Mouse (Mus musculus) CD4-positive naive resting alpha-beta T cell, adult 76 days (primary cell): ENCODE results near the gene Kif18b. TPM values are rescaled to one million over a fixed set of nuclear protein-coding genes. Genes with fewer than 3 reads are reported as not detected.

Experiments used
- total RNA-seq: library from RNA; stranded (reverse); gene quantifications from one replicate; pipeline ENCODE4 v1.2.4, GENCODE M21; 2023

Gene Kif18b
- total RNA-seq, result 1.1 TPM

GRCm38 (mm10) chr11:102924557-102925350 lies at the start of gene Kif18b:
TSS of gene Kif18b (minus strand) at chr11:102925124.

GRCm38 (mm10) chr11:102946265-102946991 lies 21.5 kb upstream of the Kif18b start, which contains the start of gene C1ql1:
TSS of gene C1ql1 (minus strand) at chr11:102946688.

GRCm38 (mm10) chr11:102900763-102901162 lies 24.2 kb downstream of the Kif18b start, which contains the start of gene Gfap:
TSS of gene Gfap (minus strand) at chr11:102900912.

GRCm38 (mm10) chr11:102884616-102885219 lies 40.2 kb downstream of the Kif18b start, which contains the start of gene Fam187a:
TSS of gene Fam187a (plus strand) at chr11:102885169.

GRCm38 (mm10) chr11:102880585-102881313 lies 44.2 kb downstream of the Kif18b start, which contains the start of the genes Eftud2 and Ccdc103:
TSS of gene Eftud2 (minus strand) at chr11:102880985.
TSS of gene Ccdc103 (plus strand) at chr11:102881204.

Other genes starting within 250 kb of the Kif18b start
- 36.7 TPM for gene Ccdc43, start 227.3 kb downstream of the Kif18b start, total RNA-seq
- gene Adam11, start 163.7 kb downstream of the Kif18b start, total RNA-seq, result 2.6 TPM
- not detected for gene Gjc1, start 105.4 kb downstream of the Kif18b start, total RNA-seq
- gene Higd1b, start 89.3 kb downstream of the Kif18b start, total RNA-seq, result not detected
- 128 TPM for gene Eftud2, start 44.1 kb downstream of the Kif18b start, total RNA-seq
- gene Ccdc103, start 43.9 kb downstream of the Kif18b start, total RNA-seq, result not detected
- not detected for gene Fam187a, start 40.0 kb downstream of the Kif18b start, total RNA-seq
- not detected for gene Gfap, start 24.2 kb downstream of the Kif18b start, total RNA-seq
- gene C1ql1, start 21.6 kb upstream of the Kif18b start, total RNA-seq, result not detected
- 58.4 TPM for gene Nmt1, start 103.1 kb upstream of the Kif18b start, total RNA-seq
- 13.4 TPM for gene Dcakd, start 103.2 kb upstream of the Kif18b start, total RNA-seq
- gene Plcd3, start 176.5 kb upstream of the Kif18b start, total RNA-seq, result 0.35 TPM
- gene Acbd4, start 176.6 kb upstream of the Kif18b start, total RNA-seq, result 32.7 TPM
- 137 TPM for gene Hexim1, start 191.1 kb upstream of the Kif18b start, total RNA-seq
- gene Hexim2, start 207.3 kb upstream of the Kif18b start, total RNA-seq, result 3.3 TPM
- gene Fmnl1, start 246.0 kb upstream of the Kif18b start, total RNA-seq, result 357 TPM